Mouse (Mus musculus): ENCODE data around the gene Mef2d.

GRCm38 (mm10) chr3:88133187-88133771 lies 8.9 kb upstream of the Mef2d start:
- TF ChIP-seq CTCF (IDR thresholded peaks at IDR 0.05; ENCODE audit: borderline replicate concordance, insufficient read depth, low read length) (no peak), POLR2A (IDR thresholded peaks at IDR 0.05; ENCODE audit: low read depth, low read length) (no peak)
